Mouse (Mus musculus) heart, postnatal 0 days (tissue): ENCODE measurements around the gene Hexim2. TPM values are rescaled to one million over a fixed set of nuclear protein-coding genes. Genes with fewer than 3 reads are reported as not detected.

Experiments
- ATAC-seq: fragments of 200-750 bp; cut with Nextera tagmentation; 2 replicates; pipeline ENCODE4 v1.8.0; 2017; ENCODE audit warnings: low read depth, moderate number of reproducible peaks, moderate library complexity; ENCODE audit not compliant: insufficient read depth
- DNase-seq: peaks from one replicate; pipeline ENCODE4 v3.0.0-alpha.2; 2016; ENCODE audit warnings: low spot score
- H3K27ac ChIP-seq: fragments of 300-500 bp; sonication (generic); 2 replicates; pipeline ENCODE4 v1.5.1; 2014; ENCODE audit warnings: low read depth, mild to moderate bottlenecking
- H3K27me3 ChIP-seq: fragments of 300-500 bp; sonication (generic); 2 replicates; pipeline ENCODE4 v1.6.1; 2014; ENCODE audit warnings: low read length, mixed read lengths; ENCODE audit not compliant: control insufficient read depth, insufficient read depth
- H3K36me3 ChIP-seq: fragments of 300-500 bp; sonication (generic); replicated peaks from 2 replicates; pipeline ENCODE4 v1.6.1; 2014; ENCODE audit warnings: low read length, mixed read lengths; ENCODE audit not compliant: control insufficient read depth, insufficient read depth
- H3K4me1 ChIP-seq: fragments of 300-500 bp; sonication (generic); 2 replicates; pipeline ENCODE4 v1.6.1; 2014; ENCODE audit warnings: antibody characterized with exemption; ENCODE audit not compliant: control insufficient read depth, insufficient read depth
- H3K4me2 ChIP-seq: fragments of 300-500 bp; sonication (generic); 2 replicates; pipeline ENCODE4 v1.6.1; 2014; ENCODE audit warnings: low read depth, mild to moderate bottlenecking, low read length, moderate library complexity
- H3K4me3 ChIP-seq: fragments of 300-500 bp; sonication (generic); 2 replicates; pipeline ENCODE4 v1.5.1; 2014; ENCODE audit warnings: low read depth, low read length
- H3K9ac ChIP-seq: fragments of 300-500 bp; sonication (generic); replicated peaks from 2 replicates; pipeline ENCODE4 v1.6.1; 2014; ENCODE audit warnings: low read depth, low read length, mixed read lengths
- H3K9me3 ChIP-seq: fragments of 300-500 bp; sonication (generic); replicated peaks from 2 replicates; pipeline ENCODE4 v1.6.1; 2016; ENCODE audit warnings: low read length; ENCODE audit not compliant: control insufficient read depth
- CTCF ChIP-seq: IDR thresholded peaks from 2 replicates; pipeline ENCODE4 v1.5.1; 2016; ENCODE audit warnings: antibody characterized with exemption, control low read depth, low read depth
- EP300 ChIP-seq: IDR thresholded peaks from 2 replicates; pipeline ENCODE4 v1.6.1; 2016; ENCODE audit warnings: antibody characterized with exemption, low read depth
- WGBS: fragments of 180-500 bp; shearing (Covaris S2); extraction: QIAGEN DNeasy Blood & Tissue Kit; methylation state at CpG from one replicate; pipeline ENCODE4 v1.1.7; 2014; 5-methylcytosine and 5-hydroxymethylcytosine counted together
- polyA plus RNA-seq: library from polyadenylated mRNA; unstranded; fragments of >200 nt; fragmentation: Nextera tagmentation; extraction: Ambion mirVana; gene quantifications from 2 replicates; pipeline ENCODE4 v1.2.1, GENCODE M21; 2015
- total RNA-seq: library from RNA; depleted of rRNA; stranded (reverse); fragments of >200 nt; gene quantifications from 2 replicates; pipeline ENCODE4 v1.2.3, GENCODE M21; 2014; ENCODE audit warnings: low replicate concordance

The Hexim2 gene
- total and polyA plus RNA-seq, 2 experiments from 2014 or later = 1.6 to 4.2 TPM

- Histone ChIP-seq H3K4me1 (0 out of 2 replicates have a peak, but pooled peaks cover 23% of the 10 kb centered on the region), H3K4me2 (peak overlapping the region; percentile 31; the same call in 1 of the 2 replicates), H3K27me3 (peaks cover 26% of the 10 kb centered on the region), H3K36me3 (no peaks in the 10 kb centered on the region), H3K4me3 (peak overlapping the region; percentile 3; the same call in 1 of the 2 replicates), H3K27ac (peak overlapping the region; percentile 19; the same call in 1 of the 2 replicates), H3K9me3 (no peaks in the 10 kb centered on the region), H3K9ac (no peak overlapping the region)
- ATAC-seq (no peak), DNase-seq (no peak)
- TF ChIP-seq CTCF (no peak), EP300 (no peak)
- WGBS = 91% methylated on average over 11 of the region's 11 CpGs
These were observed 41.6 kb downstream of the Hexim2 start for GRCm38 (mm10) chr11:103173771-103174344.

GRCm38 (mm10) chr11:103174411-103174832 lies 42.2 kb downstream of the Hexim2 start:
- Histone ChIP-seq H3K27ac (peak overlapping the region; percentile 19; the same call in 1 of the 2 replicates), H3K27me3 (peaks cover 25% of the 10 kb centered on the region), H3K9me3 (no peaks in the 10 kb centered on the region), H3K4me1 (0 out of 2 replicates have a peak, but pooled peaks cover 23% of the 10 kb centered on the region), H3K36me3 (no peaks in the 10 kb centered on the region), H3K9ac (no peak overlapping the region), H3K4me2 (peak overlapping the region; percentile 31; the same call in 1 of the 2 replicates), H3K4me3 (peak overlapping the region; percentile 3; the same call in 1 of the 2 replicates)
- WGBS = 69% methylated on average over 5 of the region's 5 CpGs
- no peak for DNase-seq
- no peak for ATAC-seq
- TF ChIP-seq CTCF = no peak
- no peak for TF ChIP-seq EP300

- DNase-seq (peak; percentile 16), ATAC-seq (no peak)
- Histone ChIP-seq H3K4me2 (peak overlapping the region; percentile 31; the same call in 1 of the 2 replicates), H3K27me3 (peaks cover 20% of the 10 kb centered on the region), H3K9me3 (no peaks in the 10 kb centered on the region), H3K36me3 (no peaks in the 10 kb centered on the region), H3K27ac (peak overlapping the region; percentile 19; the same call in 1 of the 2 replicates), H3K9ac (no peak overlapping the region), H3K4me3 (no peak overlapping the region), H3K4me1 (0 out of 2 replicates have a peak, but pooled peaks cover 23% of the 10 kb centered on the region)
- TF ChIP-seq CTCF (no peak), EP300 (no peak)
- WGBS = 50% methylated on average over 8 of the region's 8 CpGs
These were observed 42.7 kb downstream of the Hexim2 start for GRCm38 (mm10) chr11:103174891-103175391.

- 0 out of 2 replicates have a peak, but pooled peaks have one; percentile 20 for ATAC-seq
- Histone ChIP-seq H3K27ac (no peak overlapping the region), H3K4me1 (0 out of 2 replicates have a peak, but pooled peaks cover 19% of the 10 kb centered on the region), H3K27me3 (peaks cover 11% of the 10 kb centered on the region), H3K4me3 (no peak overlapping the region), H3K4me2 (0 out of 2 replicates have a peak overlapping the region, but pooled peaks have one; percentile 20), H3K36me3 (no peaks in the 10 kb centered on the region), H3K9me3 (no peaks in the 10 kb centered on the region), H3K9ac (no peak overlapping the region)
- 68% methylated on average over 14 of the region's 14 CpGs for WGBS
- no peak for DNase-seq
- TF ChIP-seq CTCF (no peak), EP300 (no peak)
These were observed 43.6 kb downstream of the Hexim2 start for GRCm38 (mm10) chr11:103175688-103176442.

GRCm38 (mm10) chr11:103176510-103176909 lies 44.3 kb downstream of the Hexim2 start:
- no peaks in the 10 kb centered on the region for H3K36me3 ChIP-seq
- H3K4me3 ChIP-seq = no peak overlapping the region
- WGBS = 76% methylated on average over 1 of the region's 1 CpGs
- no peak overlapping the region for H3K9ac ChIP-seq
- no peak for DNase-seq
- no peak overlapping the region for H3K27ac ChIP-seq
- no peak for ATAC-seq
- no peak overlapping the region for H3K4me2 ChIP-seq
- H3K27me3 ChIP-seq = peaks cover 5% of the 10 kb centered on the region
- H3K9me3 ChIP-seq = no peaks in the 10 kb centered on the region
- no peak for TF ChIP-seq CTCF
- no peak for TF ChIP-seq EP300
- H3K4me1 ChIP-seq = 0 out of 2 replicates have a peak, but pooled peaks cover 16% of the 10 kb centered on the region
